Mouse (Mus musculus): ENCODE data around the gene 1700047I17Rik2. TPM values are rescaled to one million over a fixed set of nuclear protein-coding genes. Genes with fewer than 3 reads are reported as not detected.
A peak's percentile ranks its signal among the peaks of the same experiment; 100 is the strongest.
"Not testable (repeated sequence)": the region's sequence is repeated elsewhere in the genome, so short reads cannot be mapped to it uniquely, and the experiment has no call there.

1700047I17Rik2 gene
- not detected in 2 replicates for polyA plus RNA-seq (2015; fragmentation: Nextera tagmentation; extraction: Ambion mirVana)

DNA sequence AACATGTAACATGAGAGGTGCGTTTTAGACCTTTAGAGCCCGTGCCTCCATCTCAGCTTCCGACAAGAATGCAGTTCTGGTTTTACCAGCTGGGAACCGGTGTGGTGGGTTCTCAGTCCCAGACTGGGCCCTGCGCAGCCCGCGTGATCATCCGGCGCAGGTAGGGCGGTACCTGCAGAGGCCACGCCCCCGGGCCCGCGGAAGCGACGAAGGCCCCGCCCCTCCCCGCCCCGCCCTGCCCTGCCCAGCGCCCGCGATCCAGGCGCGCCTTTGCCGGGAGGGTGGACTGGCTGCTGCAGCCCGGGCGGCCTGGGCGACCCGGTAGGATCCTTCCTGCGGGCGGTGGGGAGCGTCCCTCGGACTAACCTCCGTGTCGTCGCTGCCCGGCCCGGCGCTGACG, at the start of gene 1700047I17Rik2:
1700047I17Rik2 (plus strand) TSS at position 287 of the 400 bp plus-strand sequence.
- ATAC-seq (ENCODE audit: insufficient read depth, low FRiP score) = peak; percentile 99
- not testable (repeated sequence) for H3K9me3 ChIP-seq (replicated peaks; ENCODE audit: control insufficient read depth, low read length); H3K36me3 ChIP-seq (ENCODE audit: control insufficient read depth, insufficient read depth, low read length); H3K4me1 ChIP-seq (ENCODE audit: control insufficient read depth, insufficient read depth, low read length); H3K27ac ChIP-seq (ENCODE audit: low read length); H3K27me3 ChIP-seq (ENCODE audit: control insufficient read depth, insufficient read depth, low read length); H3K4me3 ChIP-seq (replicated peaks; ENCODE audit: low read length); H3K4me2 ChIP-seq (ENCODE audit: low read depth, low read length); H3K9ac ChIP-seq (ENCODE audit: low read length)
- no CpG with 5 or more reads among the region's 40 CpGs for WGBS

DNA sequence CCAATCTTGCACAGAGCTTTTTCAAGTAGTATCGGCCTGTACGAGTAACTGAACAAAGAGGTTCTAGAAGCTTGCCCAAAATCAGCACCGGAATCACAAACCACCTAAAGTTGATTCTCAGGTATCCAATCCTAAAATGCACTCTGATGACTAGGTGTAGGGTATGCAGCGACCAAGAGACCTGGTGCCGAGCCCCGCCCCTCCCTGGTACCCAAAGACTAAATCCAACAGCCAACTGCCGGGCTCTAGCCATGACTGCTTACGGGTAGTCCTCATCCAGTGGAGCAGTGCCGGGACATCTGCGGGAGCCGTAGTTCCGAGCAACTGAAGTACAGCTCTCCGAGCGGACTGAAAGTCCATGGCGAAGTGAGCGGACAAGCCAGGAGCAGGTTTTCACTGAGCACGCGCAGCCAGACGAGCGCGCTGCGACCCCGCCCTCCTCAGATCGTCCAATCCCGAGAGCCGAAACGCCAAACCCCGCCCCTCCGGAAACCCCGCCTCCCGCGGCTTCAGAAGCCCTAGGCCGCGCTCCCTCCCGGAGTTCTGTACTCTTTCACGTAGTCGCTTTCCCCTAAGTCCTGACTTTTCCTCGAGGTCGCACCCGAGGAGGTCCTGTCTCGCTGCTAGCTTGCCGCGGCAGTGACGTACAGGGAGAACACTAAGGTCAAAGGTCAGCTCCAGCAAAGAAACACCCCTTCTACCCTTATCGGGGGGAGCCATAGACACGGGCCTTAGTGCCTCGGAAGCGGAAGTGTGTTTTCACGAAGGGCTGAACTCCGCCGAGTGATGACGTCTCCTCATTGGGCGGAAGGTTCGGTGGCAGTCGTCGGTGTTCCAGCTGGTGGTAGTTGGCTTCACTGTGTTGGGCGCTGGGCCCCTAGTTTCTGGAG, 44.6 kb upstream of the 1700047I17Rik2 start, which contains the start of gene Srp54b:
Srp54b (plus strand) TSS at position 546 of the 890 bp plus-strand sequence.
- H3K4me3 ChIP-seq (replicated peaks; ENCODE audit: low read length) = peak within 1 kb of the TSS; percentile 26; the same call in 1 of the 2 replicates
- ATAC-seq (ENCODE audit: insufficient read depth, low FRiP score) = peak; percentile 98

DNA sequence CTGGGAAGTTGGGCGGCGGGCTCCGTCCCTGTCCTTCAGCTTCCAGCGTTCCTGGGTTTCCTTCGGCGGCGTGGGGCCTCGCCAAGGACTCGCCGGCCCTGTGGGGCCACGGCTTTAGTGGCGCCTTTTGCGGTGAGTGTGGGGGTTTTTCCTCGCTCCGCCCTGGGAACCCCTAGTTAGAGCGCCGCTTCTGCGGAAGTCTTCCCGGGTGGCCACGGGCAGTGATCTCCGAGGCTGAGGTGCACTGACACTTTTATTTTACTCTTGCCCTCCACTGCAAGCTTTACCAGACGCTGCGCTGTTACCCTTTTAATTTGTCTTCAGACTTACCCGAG, 44.0 kb upstream of the 1700047I17Rik2 start:
- not testable (repeated sequence) for H3K4me2 ChIP-seq (ENCODE audit: low read depth, low read length); H3K27ac ChIP-seq (ENCODE audit: low read length); H3K9ac ChIP-seq (ENCODE audit: low read length); H3K9me3 ChIP-seq (replicated peaks; ENCODE audit: control insufficient read depth, low read length); H3K27me3 ChIP-seq (ENCODE audit: control insufficient read depth, insufficient read depth, low read length); H3K36me3 ChIP-seq (ENCODE audit: control insufficient read depth, insufficient read depth, low read length); H3K4me1 ChIP-seq (ENCODE audit: control insufficient read depth, insufficient read depth, low read length)
- ATAC-seq (ENCODE audit: insufficient read depth, low FRiP score) = peak; percentile 34; the same call in 1 of the 2 replicates
- peak overlapping the region; percentile 26; the same call in 1 of the 2 replicates for H3K4me3 ChIP-seq (replicated peaks; ENCODE audit: low read length)
- 0% methylated on average over 10 of the region's 24 CpGs for WGBS

More for the DNA sequence above, 44.6 kb upstream of the 1700047I17Rik2 start, which contains the start of gene Srp54b:
- H3K36me3 ChIP-seq (ENCODE audit: control insufficient read depth, insufficient read depth, low read length); H3K4me2 ChIP-seq (ENCODE audit: low read depth, low read length); H3K9ac ChIP-seq (ENCODE audit: low read length); H3K4me1 ChIP-seq (ENCODE audit: control insufficient read depth, insufficient read depth, low read length); H3K27ac ChIP-seq (ENCODE audit: low read length); H3K9me3 ChIP-seq (replicated peaks; ENCODE audit: control insufficient read depth, low read length); H3K27me3 ChIP-seq (ENCODE audit: control insufficient read depth, insufficient read depth, low read length): not testable (repeated sequence)
- WGBS = no CpG with 5 or more reads among the region's 57 CpGs

DNA sequence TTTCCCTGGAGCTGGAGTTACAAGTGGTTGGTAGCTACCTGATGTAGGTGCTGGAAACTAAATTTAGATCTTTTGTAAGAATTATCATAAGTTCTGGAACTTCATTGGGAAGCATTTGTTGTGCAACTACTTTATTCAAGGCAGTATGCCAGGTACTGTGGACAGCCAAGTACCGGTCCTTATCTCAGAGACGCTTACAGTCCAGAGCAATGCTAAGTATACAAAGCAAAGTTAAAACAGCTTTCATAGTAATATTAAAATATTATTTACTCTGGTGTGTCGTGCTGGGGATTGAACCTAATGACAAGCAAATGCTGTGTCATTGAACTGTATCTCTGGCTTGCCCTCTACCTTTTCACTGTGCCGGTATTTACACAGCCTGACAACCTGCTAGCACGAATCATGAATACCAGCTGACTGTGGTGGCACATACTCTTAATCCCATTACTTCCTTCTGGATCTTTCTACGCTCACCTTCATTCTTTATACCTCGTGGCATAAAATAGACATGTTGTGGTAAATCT, 32.3 kb upstream of the 1700047I17Rik2 start:
- H3K27ac ChIP-seq (ENCODE audit: low read length); H3K27me3 ChIP-seq (ENCODE audit: control insufficient read depth, insufficient read depth, low read length); ATAC-seq (ENCODE audit: insufficient read depth, low FRiP score): not testable (repeated sequence)

DNA sequence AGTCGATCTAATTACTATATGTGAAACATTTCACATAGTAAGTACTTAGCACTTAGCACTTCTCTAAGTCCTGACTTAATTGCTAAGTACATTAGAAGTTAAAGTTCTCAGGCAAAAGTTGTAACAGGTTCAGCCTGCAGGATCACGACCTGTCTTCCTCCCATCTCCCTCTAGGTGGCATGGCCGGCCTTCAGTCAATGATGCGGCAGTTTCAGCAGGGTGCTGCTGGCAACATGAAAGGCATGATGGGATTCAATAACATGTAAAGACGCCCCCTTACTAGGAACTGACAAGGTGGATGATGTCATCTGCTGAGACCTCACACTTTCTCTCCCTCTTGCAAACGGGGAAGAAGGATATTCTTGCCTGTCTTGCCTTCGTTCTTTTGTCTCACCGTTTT, 11.7 kb upstream of the 1700047I17Rik2 start:
- ATAC-seq (ENCODE audit: insufficient read depth, low FRiP score); H3K27ac ChIP-seq (ENCODE audit: low read length); H3K9ac ChIP-seq (ENCODE audit: low read length); H3K36me3 ChIP-seq (ENCODE audit: control insufficient read depth, insufficient read depth, low read length); H3K4me2 ChIP-seq (ENCODE audit: low read depth, low read length); H3K4me1 ChIP-seq (ENCODE audit: control insufficient read depth, insufficient read depth, low read length); H3K27me3 ChIP-seq (ENCODE audit: control insufficient read depth, insufficient read depth, low read length); H3K9me3 ChIP-seq (replicated peaks; ENCODE audit: control insufficient read depth, low read length); H3K4me3 ChIP-seq (replicated peaks; ENCODE audit: low read length): not testable (repeated sequence)
- WGBS = no CpG with 5 or more reads among the region's 8 CpGs

More for the DNA sequence above, 32.3 kb upstream of the 1700047I17Rik2 start:
- not testable (repeated sequence) for H3K9ac ChIP-seq (ENCODE audit: low read length); H3K4me1 ChIP-seq (ENCODE audit: control insufficient read depth, insufficient read depth, low read length); H3K4me3 ChIP-seq (replicated peaks; ENCODE audit: low read length); H3K9me3 ChIP-seq (replicated peaks; ENCODE audit: control insufficient read depth, low read length); H3K36me3 ChIP-seq (ENCODE audit: control insufficient read depth, insufficient read depth, low read length); H3K4me2 ChIP-seq (ENCODE audit: low read depth, low read length)
- no CpG with 5 or more reads among the region's 7 CpGs for WGBS

DNA sequence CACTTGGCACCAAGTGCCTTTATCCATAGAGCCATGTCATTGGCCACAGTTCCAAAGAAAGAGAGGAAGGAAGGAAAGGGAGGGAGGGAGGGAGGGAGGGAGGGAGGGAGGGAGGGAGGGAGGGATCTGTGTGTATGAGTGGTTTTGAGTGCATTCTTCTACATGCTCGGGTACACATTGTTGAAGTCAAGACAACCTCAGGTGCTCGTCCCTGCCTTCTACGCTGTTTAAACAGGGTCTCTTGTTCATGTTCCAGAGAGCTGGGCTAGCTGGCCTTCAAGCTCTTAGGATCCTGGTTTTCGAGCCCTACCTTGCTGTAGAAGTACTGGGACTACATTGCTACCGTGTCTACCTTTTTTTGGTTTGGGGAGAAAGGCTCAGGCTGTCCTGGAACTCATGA, 10.3 kb upstream of the 1700047I17Rik2 start:
- not testable (repeated sequence) for H3K4me1 ChIP-seq (ENCODE audit: control insufficient read depth, insufficient read depth, low read length); H3K4me3 ChIP-seq (replicated peaks; ENCODE audit: low read length); H3K27ac ChIP-seq (ENCODE audit: low read length); H3K4me2 ChIP-seq (ENCODE audit: low read depth, low read length); H3K27me3 ChIP-seq (ENCODE audit: control insufficient read depth, insufficient read depth, low read length); H3K36me3 ChIP-seq (ENCODE audit: control insufficient read depth, insufficient read depth, low read length); ATAC-seq (ENCODE audit: insufficient read depth, low FRiP score); H3K9me3 ChIP-seq (replicated peaks; ENCODE audit: control insufficient read depth, low read length); H3K9ac ChIP-seq (ENCODE audit: low read length)
- WGBS = no CpG with 5 or more reads among the region's 5 CpGs

DNA sequence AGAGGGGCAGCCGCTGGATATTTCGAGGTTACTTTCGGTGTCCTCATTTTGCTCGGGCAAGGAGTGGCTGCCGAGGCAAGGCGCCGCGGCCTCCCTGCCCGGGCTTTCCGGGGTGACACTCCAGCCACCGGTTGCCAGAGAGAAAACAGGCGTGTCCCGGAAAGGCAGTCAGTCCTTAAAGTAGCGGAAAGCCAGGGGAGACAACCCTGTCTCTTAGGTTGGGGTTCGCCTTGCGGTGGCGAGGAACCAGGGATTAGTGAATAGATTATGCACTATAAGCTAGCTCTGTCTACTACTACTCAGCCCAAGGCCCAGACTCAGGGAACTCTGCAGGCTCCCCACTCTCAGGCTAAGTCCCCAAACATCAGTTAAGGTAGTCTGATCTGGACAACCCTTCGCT, 407 bp downstream of the 1700047I17Rik2 start:
- H3K9ac ChIP-seq (ENCODE audit: low read length); H3K27ac ChIP-seq (ENCODE audit: low read length); H3K9me3 ChIP-seq (replicated peaks; ENCODE audit: control insufficient read depth, low read length); H3K27me3 ChIP-seq (ENCODE audit: control insufficient read depth, insufficient read depth, low read length); H3K36me3 ChIP-seq (ENCODE audit: control insufficient read depth, insufficient read depth, low read length); H3K4me3 ChIP-seq (replicated peaks; ENCODE audit: low read length); H3K4me2 ChIP-seq (ENCODE audit: low read depth, low read length); H3K4me1 ChIP-seq (ENCODE audit: control insufficient read depth, insufficient read depth, low read length): not testable (repeated sequence)
- ATAC-seq (ENCODE audit: insufficient read depth, low FRiP score) = peak; percentile 51
- WGBS = no CpG with 5 or more reads among the region's 18 CpGs

DNA sequence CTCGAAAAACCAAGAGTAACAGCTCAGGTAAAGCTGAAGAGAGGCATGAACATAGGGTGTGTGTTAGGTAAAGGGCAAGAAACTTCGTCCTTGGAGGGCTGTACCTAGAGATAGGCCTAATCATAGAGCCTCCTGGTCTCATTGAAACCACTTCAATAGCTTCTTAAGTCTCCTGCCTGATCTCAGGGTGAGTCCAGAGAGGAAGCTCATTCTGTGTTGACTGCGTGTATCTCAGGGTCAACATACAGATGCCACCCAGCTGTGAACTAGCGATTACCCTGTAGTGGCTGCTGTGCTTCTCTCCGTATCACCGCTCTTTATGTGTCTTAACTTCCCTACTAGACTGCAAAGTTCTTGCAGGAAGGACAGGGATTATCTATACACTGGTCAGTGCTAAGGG, 13.6 kb downstream of the 1700047I17Rik2 start:
- H3K4me2 ChIP-seq (ENCODE audit: low read depth, low read length); ATAC-seq (ENCODE audit: insufficient read depth, low FRiP score); H3K27me3 ChIP-seq (ENCODE audit: control insufficient read depth, insufficient read depth, low read length); H3K36me3 ChIP-seq (ENCODE audit: control insufficient read depth, insufficient read depth, low read length); H3K4me3 ChIP-seq (replicated peaks; ENCODE audit: low read length); H3K27ac ChIP-seq (ENCODE audit: low read length); H3K4me1 ChIP-seq (ENCODE audit: control insufficient read depth, insufficient read depth, low read length); H3K9me3 ChIP-seq (replicated peaks; ENCODE audit: control insufficient read depth, low read length); H3K9ac ChIP-seq (ENCODE audit: low read length): not testable (repeated sequence)
- no CpG with 5 or more reads among the region's 6 CpGs for WGBS

DNA sequence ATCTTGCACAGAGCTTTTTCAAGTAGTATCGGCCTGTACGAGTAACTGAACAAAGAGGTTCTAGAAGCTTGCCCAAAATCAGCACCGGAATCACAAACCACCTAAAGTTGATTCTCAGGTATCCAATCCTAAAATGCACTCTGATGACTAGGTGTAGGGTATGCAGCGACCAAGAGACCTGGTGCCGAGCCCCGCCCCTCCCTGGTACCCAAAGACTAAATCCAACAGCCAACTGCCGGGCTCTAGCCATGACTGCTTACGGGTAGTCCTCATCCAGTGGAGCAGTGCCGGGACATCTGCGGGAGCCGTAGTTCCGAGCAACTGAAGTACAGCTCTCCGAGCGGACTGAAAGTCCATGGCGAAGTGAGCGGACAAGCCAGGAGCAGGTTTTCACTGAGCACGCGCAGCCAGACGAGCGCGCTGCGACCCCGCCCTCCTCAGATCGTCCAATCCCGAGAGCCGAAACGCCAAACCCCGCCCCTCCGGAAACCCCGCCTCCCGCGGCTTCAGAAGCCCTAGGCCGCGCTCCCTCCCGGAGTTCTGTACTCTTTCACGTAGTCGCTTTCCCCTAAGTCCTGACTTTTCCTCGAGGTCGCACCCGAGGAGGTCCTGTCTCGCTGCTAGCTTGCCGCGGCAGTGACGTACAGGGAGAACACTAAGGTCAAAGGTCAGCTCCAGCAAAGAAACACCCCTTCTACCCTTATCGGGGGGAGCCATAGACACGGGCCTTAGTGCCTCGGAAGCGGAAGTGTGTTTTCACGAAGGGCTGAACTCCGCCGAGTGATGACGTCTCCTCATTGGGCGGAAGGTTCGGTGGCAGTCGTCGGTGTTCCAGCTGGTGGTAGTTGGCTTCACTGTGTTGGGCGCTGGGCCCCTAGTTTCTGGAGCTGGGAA, 30.5 kb downstream of the 1700047I17Rik2 start, which contains the start of gene Srp54c:
Srp54c (plus strand) TSS at position 543 of the 894 bp plus-strand sequence.
- not testable (repeated sequence) for H3K36me3 ChIP-seq (ENCODE audit: control insufficient read depth, insufficient read depth, low read length); H3K27ac ChIP-seq (ENCODE audit: low read length); H3K4me2 ChIP-seq (ENCODE audit: low read depth, low read length); H3K9me3 ChIP-seq (replicated peaks; ENCODE audit: control insufficient read depth, low read length); H3K9ac ChIP-seq (ENCODE audit: low read length); H3K27me3 ChIP-seq (ENCODE audit: control insufficient read depth, insufficient read depth, low read length); H3K4me1 ChIP-seq (ENCODE audit: control insufficient read depth, insufficient read depth, low read length)
- WGBS = no CpG with 5 or more reads among the region's 57 CpGs
- H3K4me3 ChIP-seq (replicated peaks; ENCODE audit: low read length) = peak within 1 kb of the TSS; percentile 40
- ATAC-seq (ENCODE audit: insufficient read depth, low FRiP score) = peak; percentile 98

Measured in stomach, embryonic 16.5 days (tissue).